Mouse (Mus musculus) kidney, adult 2 months (tissue): ENCODE measurements around the gene Rsph3a. TPM values are rescaled to one million over a fixed set of nuclear protein-coding genes. Genes with fewer than 3 reads are reported as not detected.

ENCODE experiments used
- DNase-seq: peaks from one replicate; pipeline ENCODE4 v3.0.0; 2021
- H3K27ac ChIP-seq: fragments of 200-500 bp; 2 replicates; pipeline ENCODE4 v1.5.1; 2012; ENCODE audit warnings: low read depth, low read length, control low read depth, inconsistent platforms; ENCODE audit not compliant: insufficient read depth
- H3K27me3 ChIP-seq: fragments of 200-500 bp; replicated peaks from 2 replicates; pipeline ENCODE4 v1.6.1; 2012; ENCODE audit warnings: mild to moderate bottlenecking, moderate library complexity, low read length, inconsistent platforms; ENCODE audit not compliant: control insufficient read depth, insufficient read depth
- H3K36me3 ChIP-seq: fragments of 200-500 bp; 2 replicates; pipeline ENCODE4 v1.6.1; 2012; ENCODE audit warnings: mild to moderate bottlenecking, moderate library complexity, low read length, inconsistent platforms; ENCODE audit not compliant: control insufficient read depth, insufficient read depth
- H3K4me1 ChIP-seq: fragments of 200-500 bp; 2 replicates; pipeline ENCODE4 v1.6.1; 2011; ENCODE audit warnings: low read length; ENCODE audit not compliant: control insufficient read depth, insufficient read depth
- H3K4me3 ChIP-seq: fragments of 200-500 bp; 2 replicates; pipeline ENCODE4 v1.5.1; 2011; ENCODE audit warnings: mild to moderate bottlenecking, low read depth, low read length, control low read depth; ENCODE audit not compliant: insufficient read depth
- CTCF ChIP-seq: fragments of 200-500 bp; conservative IDR thresholded peaks from 2 replicates; pipeline ENCODE4 v1.5.1; 2011; ENCODE audit warnings: low read depth, mild to moderate bottlenecking, control low read depth, low read length, moderate library complexity, mixed read lengths; ENCODE audit not compliant: insufficient read depth, insufficient read length
- POLR2A ChIP-seq: fragments of 200-500 bp; IDR thresholded peaks from one replicate; pipeline ENCODE4 v1.6.1; 2011; ENCODE audit warnings: low read depth, low read length, control low read depth
- WGBS: fragments of 180-500 bp; shearing (Covaris S2); methylation state at CpG from one replicate; pipeline ENCODE4 v1.1.7; 2018; 5-methylcytosine and 5-hydroxymethylcytosine counted together
- polyA plus RNA-seq: library from polyadenylated mRNA; depleted of rRNA; stranded (reverse); fragments of >200 nt; gene quantifications from 2 replicates; pipeline ENCODE4 v1.2.3, GENCODE M21; 2012

Gene Rsph3a
- polyA plus RNA-seq, 1 experiment, result 85.9 TPM

DNA sequence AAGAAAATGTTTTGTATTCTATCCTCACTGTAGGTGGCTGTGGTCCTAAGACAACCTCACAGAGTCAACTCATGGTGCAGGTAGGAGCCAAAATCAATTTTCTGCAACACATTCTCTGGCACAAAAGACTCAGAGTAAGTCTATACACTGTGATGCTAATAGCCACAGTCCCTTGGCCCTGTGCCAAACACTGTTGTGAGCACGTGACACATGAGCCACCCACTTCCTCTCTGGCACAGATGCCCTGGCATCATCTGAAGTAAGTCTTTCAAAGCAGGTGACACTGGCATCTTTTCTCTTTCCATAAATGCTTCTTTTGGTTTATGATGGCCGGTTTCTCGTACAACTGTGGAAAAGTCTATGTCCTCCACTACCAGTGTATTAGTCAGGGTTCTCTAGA is 43.1 kb upstream of the Rsph3a start:
- 64% methylated on average over 3 of the region's 3 CpGs for WGBS
- TF ChIP-seq POLR2A, result no peak
- TF ChIP-seq CTCF, result no peak
- Histone ChIP-seq H3K27me3 (no peaks in the 10 kb centered on the region), H3K36me3 (no peaks in the 10 kb centered on the region), H3K4me1 (no peaks in the 10 kb centered on the region), H3K27ac (no peak overlapping the region), H3K4me3 (no peak overlapping the region)
- no peak for DNase-seq

GRCm38 (mm10) chr17:7904992-7905391 is 40.4 kb upstream of the Rsph3a start:
- Histone ChIP-seq H3K27ac (no peak overlapping the region), H3K4me1 (no peaks in the 10 kb centered on the region), H3K36me3 (no peaks in the 10 kb centered on the region), H3K4me3 (no peak overlapping the region), H3K27me3 (no peaks in the 10 kb centered on the region; the same call in 1 of the 2 replicates)
- no peak for TF ChIP-seq CTCF
- TF ChIP-seq POLR2A, result no peak
- no peak for DNase-seq
- 45% methylated on average over 2 of the region's 2 CpGs for WGBS

GRCm38 (mm10) chr17:7905936-7906685 is 39.3 kb upstream of the Rsph3a start:
- no peak for TF ChIP-seq CTCF
- TF ChIP-seq POLR2A, result no peak
- Histone ChIP-seq H3K27ac (no peak overlapping the region), H3K4me1 (no peaks in the 10 kb centered on the region), H3K36me3 (no peaks in the 10 kb centered on the region), H3K4me3 (no peak overlapping the region), H3K27me3 (no peaks in the 10 kb centered on the region; the same call in 1 of the 2 replicates)
- WGBS, result 52% methylated on average over 4 of the region's 4 CpGs
- no peak for DNase-seq

- no peaks in the 10 kb centered on the region for H3K4me1 ChIP-seq
- DNase-seq, result no peak
- no peaks in the 10 kb centered on the region for H3K36me3 ChIP-seq
- TF ChIP-seq CTCF (no peak), POLR2A (no peak)
- no peaks in the 10 kb centered on the region; the same call in 1 of the 2 replicates for H3K27me3 ChIP-seq
- no peak overlapping the region for H3K27ac ChIP-seq
- no peak overlapping the region for H3K4me3 ChIP-seq
- WGBS, result 54% methylated on average over 2 of the region's 2 CpGs
These were observed 30.7 kb upstream of the Rsph3a start for GRCm38 (mm10) chr17:7914596-7915227.

DNA sequence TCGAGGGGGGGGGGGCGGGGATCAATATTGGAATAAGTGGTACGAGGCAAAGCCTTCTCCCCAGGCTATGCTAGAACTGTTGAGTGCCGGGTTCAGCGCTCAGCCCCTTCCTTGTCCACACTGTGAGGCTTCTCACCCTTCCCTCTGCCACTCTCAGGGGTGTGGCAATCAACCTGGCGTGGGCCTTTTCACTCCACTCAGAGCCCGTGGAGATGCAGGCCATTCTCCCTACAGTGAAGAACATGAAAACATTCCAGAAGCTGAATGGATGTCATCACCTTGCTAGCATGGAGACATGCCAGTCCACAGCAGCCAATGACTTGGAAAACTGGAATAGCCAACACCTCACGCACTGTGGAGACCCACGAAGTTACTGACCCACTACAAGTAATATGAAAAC is 29.6 kb upstream of the Rsph3a start:
- H3K27ac ChIP-seq, result no peak overlapping the region
- H3K36me3 ChIP-seq, result no peaks in the 10 kb centered on the region
- DNase-seq, result no peak
- TF ChIP-seq CTCF, result no peak
- TF ChIP-seq POLR2A, result no peak
- no peaks in the 10 kb centered on the region; the same call in 1 of the 2 replicates for H3K27me3 ChIP-seq
- H3K4me1 ChIP-seq, result no peaks in the 10 kb centered on the region
- no peak overlapping the region for H3K4me3 ChIP-seq
- WGBS, result 80% methylated on average over 9 of the region's 9 CpGs

- Histone ChIP-seq H3K4me1 (no peaks in the 10 kb centered on the region), H3K27ac (no peak overlapping the region), H3K27me3 (no peaks in the 10 kb centered on the region; the same call in 1 of the 2 replicates), H3K4me3 (no peak overlapping the region), H3K36me3 (no peaks in the 10 kb centered on the region)
- WGBS, result 52% methylated on average over 12 of the region's 12 CpGs
- peak; percentile 10 for DNase-seq
- TF ChIP-seq POLR2A, result no peak
These were observed 28.4 kb upstream of the Rsph3a start for GRCm38 (mm10) chr17:7916782-7917574.

DNA sequence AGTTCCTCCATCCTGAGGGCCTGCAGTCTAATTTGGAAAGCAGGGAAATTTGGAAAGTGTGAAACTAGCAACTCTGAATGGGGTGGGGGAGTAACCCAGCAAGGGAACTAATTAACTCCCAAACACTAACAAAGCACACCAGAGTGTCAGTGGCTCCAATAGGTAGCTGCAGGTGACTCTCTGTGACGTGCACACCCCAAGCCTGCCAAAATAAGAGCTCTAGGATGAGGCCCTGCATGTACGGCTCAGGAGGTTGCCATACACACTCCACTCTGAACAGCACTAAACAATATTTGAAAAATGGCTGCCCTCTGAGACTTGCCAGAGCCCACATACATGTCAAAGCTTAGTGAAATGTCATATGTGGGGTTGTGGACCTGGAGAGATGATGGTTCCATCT is 27.1 kb upstream of the Rsph3a start:
- Histone ChIP-seq H3K36me3 (no peaks in the 10 kb centered on the region), H3K4me1 (peaks cover 4% of the 10 kb centered on the region; the same call in 1 of the 2 replicates), H3K27me3 (no peaks in the 10 kb centered on the region), H3K27ac (no peak overlapping the region), H3K4me3 (no peak overlapping the region)
- TF ChIP-seq CTCF (no peak), POLR2A (no peak)
- 87% methylated on average over 2 of the region's 2 CpGs for WGBS
- no peak for DNase-seq
